Mouse (Mus musculus) large intestine, adult 2 months (tissue): ENCODE results near the gene Cluh. TPM values are rescaled to one million over a fixed set of nuclear protein-coding genes. Genes with fewer than 3 reads are reported as not detected.

Experiments used
- DNase-seq: peaks from one replicate; pipeline ENCODE4 v3.0.0-alpha.2; 2012; ENCODE audit warnings: low read depth, low spot score
- WGBS: fragments of 180-500 bp; shearing (Covaris S2); methylation state at CpG from one replicate; pipeline ENCODE4 v1.1.7; 2018; 5-methylcytosine and 5-hydroxymethylcytosine counted together
- polyA plus RNA-seq: library from polyadenylated mRNA; depleted of rRNA; stranded (reverse); fragments of >200 nt; gene quantifications from 2 replicates; pipeline ENCODE4 v1.2.3, GENCODE M21; 2012; rRNA removed

Cluh gene
- polyA plus RNA-seq, 1 experiment: 72.5 TPM

GRCm38 (mm10) chr11:74668971-74669370 lies 19.7 kb downstream of the Cluh start:
- DNase-seq: no peak
- WGBS: 75% methylated on average over 2 of the region's 2 CpGs

- DNase-seq: no peak
These were observed 20.9 kb downstream of the Cluh start for GRCm38 (mm10) chr11:74670151-74670550.

GRCm38 (mm10) chr11:74671013-74671412 lies 21.7 kb downstream of the Cluh start:
- 86% methylated on average over 1 of the region's 1 CpGs for WGBS
- no peak for DNase-seq

- no peak for DNase-seq
- 67% methylated on average over 5 of the region's 5 CpGs for WGBS
These were observed 22.5 kb downstream of the Cluh start for GRCm38 (mm10) chr11:74671839-74672238.

GRCm38 (mm10) chr11:74672901-74673513 lies 23.7 kb downstream of the Cluh start:
- DNase-seq: no peak
- 70% methylated on average over 6 of the region's 6 CpGs for WGBS

DNA sequence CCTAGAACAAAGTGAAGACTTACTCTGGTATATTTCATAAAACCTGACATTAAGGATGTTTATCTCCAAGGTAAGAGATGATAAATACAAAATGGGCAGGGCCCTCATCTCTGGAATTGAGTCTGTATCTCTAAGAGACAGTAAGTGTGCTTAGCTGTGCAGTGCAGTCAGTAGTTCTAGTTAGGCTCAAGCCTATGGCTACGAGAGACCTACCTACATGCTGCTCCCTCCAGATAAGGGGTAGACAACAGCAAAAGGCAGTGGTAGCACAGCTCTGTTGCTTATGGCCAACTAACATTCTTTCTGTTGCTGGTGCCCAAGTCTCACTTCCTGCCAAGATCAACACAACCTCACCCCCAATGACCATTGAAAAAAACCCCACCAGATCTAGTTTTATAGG lies 24.3 kb downstream of the Cluh start:
- WGBS: 61% methylated on average over 1 of the region's 1 CpGs
- no peak for DNase-seq

DNA sequence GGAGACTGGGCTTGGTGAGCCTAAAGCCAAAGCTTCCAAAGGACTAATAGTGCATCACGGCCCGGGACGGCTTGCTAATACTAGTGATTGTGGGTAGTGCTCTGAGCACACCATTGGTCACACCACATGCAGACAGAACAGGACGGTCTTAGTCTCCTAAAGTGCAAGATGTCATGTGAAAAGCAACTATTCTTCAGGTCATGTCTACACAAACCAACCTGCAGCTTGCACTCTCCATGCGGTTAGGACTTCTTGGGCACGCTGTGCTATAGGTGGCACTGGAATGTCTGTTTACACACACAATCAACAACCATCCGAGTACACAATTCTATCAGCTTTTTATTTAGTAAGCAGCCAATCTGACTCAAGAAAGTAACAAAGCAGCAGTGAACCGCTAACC lies 25.4 kb downstream of the Cluh start:
- no peak for DNase-seq
- 95% methylated on average over 8 of the region's 8 CpGs for WGBS

GRCm38 (mm10) chr11:74675156-74675555 lies 25.9 kb downstream of the Cluh start:
- 79% methylated on average over 4 of the region's 4 CpGs for WGBS
- DNase-seq: no peak

DNA sequence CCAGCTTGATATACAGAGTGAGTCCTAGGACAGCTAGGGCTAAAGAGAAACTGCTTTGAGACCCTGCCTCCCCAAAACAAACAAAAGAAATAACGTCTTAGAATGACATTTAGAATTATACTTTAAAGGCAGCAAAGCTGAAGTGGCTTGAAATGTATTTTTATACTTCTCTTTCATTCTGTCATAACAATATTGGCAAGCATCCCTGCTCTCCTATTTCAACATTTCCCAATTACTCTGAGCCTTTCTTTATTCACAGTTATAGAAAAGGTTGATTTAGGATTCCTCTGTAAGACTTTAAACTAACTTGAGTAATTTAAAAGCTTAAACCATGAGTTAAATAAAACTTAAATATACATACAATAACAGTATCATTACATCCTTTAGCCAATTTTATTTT lies 42.9 kb downstream of the Cluh start:
- no peak for DNase-seq
- WGBS: 24% methylated on average over 1 of the region's 1 CpGs

DNA sequence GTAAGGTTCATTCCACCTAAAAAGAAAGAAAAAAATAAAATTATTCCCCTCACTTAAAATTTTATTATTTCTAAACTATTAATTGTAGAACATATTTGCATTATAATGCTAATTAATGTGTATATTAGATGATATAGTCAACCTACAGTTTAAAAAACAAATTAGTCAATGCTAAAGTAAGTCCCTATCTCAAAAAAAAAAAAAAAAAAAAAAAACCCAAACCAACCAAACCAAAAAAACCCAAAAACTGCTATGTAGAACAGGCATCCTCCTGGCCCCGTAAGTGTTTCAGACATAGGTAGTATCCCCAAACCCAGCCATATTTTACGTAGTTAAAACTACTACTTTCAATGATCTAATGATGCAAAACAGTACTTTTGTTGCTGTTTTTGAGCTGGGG lies 50.2 kb downstream of the Cluh start:
- 97% methylated on average over 2 of the region's 2 CpGs for WGBS
- no peak for DNase-seq

DNA sequence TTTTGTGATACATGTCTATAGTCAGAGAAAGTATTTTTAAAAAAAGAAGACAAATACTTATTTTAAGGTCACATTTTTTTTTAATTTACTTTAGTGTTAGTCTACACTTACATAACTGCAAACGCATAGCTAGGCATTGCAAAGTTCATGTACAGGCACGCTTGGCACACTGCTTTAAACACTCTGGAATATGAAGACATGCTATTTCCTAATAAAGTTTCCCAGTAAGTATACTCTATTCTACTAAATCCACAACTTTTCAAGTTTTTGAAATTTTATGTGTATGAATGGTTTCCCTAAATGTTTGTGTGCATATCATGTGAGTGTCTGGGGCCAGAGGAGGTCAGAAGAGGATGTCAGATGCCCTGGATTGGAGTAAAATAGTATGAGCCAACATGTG lies 54.8 kb downstream of the Cluh start:
- DNase-seq: no peak

DNA sequence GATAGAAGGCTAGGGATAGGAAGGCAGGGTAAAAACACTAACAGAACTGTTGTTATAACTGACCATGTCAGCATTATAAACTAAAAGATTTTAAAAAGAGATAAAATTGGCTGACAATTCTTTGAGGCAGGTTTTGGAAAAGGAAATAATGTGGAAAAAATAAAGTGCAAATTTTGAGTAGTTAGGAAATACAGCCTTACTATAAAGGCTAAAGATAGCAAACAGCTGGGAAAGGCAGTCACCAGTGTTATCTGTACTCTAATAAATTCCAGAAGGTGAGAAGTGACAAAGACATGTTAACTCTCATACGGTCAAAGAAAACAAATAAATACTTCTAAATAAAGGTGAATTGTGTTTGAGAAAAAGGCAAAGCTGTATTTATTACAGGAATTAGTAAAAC lies 59.5 kb downstream of the Cluh start:
- WGBS: 22% methylated on average over 1 of the region's 1 CpGs
- DNase-seq: no peak

More for the DNA sequence above, 54.8 kb downstream of the Cluh start:
- 82% methylated on average over 2 of the region's 2 CpGs for WGBS

DNA sequence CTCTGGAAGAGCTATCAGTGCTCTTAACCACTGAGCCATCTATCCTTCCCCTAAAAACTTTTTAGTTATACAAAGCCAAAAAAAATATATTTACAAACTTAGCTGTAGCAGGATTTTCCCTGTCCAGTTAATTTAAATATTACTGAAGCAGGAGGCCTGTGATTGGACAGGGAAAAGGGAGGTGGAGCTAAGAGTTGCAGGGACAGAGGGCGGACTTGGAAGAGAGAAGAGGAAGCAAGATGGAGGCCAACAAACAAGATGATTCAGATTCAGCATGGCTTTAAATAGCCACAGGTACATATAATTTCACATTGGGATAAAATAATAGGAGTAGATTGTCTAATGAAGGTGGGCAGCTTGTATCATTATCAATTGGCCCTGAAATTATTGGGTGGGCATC lies 61.4 kb downstream of the Cluh start:
- DNase-seq: no peak
- WGBS: 76% methylated on average over 1 of the region's 1 CpGs

DNA sequence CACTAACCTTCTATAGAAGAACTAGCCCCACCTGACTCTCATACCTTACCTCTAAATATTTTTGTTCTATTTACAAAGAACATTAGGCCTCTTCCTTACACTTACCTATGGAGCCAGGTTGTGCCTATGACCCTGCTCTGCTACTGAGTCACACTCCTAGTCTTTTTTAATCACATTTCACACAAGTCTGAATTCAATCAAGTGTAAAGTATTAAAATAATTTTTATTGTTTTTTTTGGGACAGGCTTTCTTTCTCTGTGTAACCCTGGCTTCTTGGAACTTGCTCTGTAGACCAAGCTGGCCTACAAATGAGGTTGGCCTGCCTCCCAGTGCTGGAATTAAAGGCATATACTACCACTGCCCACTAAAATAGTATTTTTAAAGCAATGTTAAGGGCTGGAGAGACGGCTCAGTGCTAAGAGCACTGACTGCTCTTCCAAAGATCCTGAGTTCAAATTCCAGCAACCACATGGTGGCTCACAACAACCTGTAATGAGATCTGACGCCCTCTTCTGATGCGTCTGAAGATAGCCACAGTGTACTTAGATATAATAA lies 66.8 kb downstream of the Cluh start:
- no peak for DNase-seq
- WGBS: 59% methylated on average over 3 of the region's 3 CpGs

Other genes starting within 250 kb of the Cluh start
- 21.4 and 23.4 TPM in 2 replicates for gene Rap1gap2, start 38.6 kb upstream of the Cluh start, polyA plus RNA-seq
- 0.58 and 0.73 TPM in 2 replicates for gene Ccdc92b, start 29.9 kb upstream of the Cluh start, polyA plus RNA-seq
- 19.1 and 24.0 TPM in 2 replicates for gene Pafah1b1, start 75.2 kb downstream of the Cluh start, polyA plus RNA-seq
- 2.9 and 3.2 TPM in 2 replicates for gene Mettl16, start 121.3 kb downstream of the Cluh start, polyA plus RNA-seq
- 10.9 and 11.8 TPM in 2 replicates for gene Mnt, start 181.4 kb downstream of the Cluh start, polyA plus RNA-seq
- 8.3 and 10.6 TPM in 2 replicates for gene Sgsm2, start 247.6 kb downstream of the Cluh start, polyA plus RNA-seq
- 12.2 and 14.8 TPM in 2 replicates for gene Tsr1, start 248.6 kb downstream of the Cluh start, polyA plus RNA-seq